Mouse (Mus musculus): ENCODE results near the gene Gm20503. TPM values are rescaled to one million over a fixed set of nuclear protein-coding genes. Genes with fewer than 3 reads are reported as not detected.

Gm20503 gene
- polyA plus RNA-seq (2015; fragmentation: Nextera tagmentation; extraction: Ambion mirVana): 7.2 and 8.4 TPM in 2 replicates

DNA sequence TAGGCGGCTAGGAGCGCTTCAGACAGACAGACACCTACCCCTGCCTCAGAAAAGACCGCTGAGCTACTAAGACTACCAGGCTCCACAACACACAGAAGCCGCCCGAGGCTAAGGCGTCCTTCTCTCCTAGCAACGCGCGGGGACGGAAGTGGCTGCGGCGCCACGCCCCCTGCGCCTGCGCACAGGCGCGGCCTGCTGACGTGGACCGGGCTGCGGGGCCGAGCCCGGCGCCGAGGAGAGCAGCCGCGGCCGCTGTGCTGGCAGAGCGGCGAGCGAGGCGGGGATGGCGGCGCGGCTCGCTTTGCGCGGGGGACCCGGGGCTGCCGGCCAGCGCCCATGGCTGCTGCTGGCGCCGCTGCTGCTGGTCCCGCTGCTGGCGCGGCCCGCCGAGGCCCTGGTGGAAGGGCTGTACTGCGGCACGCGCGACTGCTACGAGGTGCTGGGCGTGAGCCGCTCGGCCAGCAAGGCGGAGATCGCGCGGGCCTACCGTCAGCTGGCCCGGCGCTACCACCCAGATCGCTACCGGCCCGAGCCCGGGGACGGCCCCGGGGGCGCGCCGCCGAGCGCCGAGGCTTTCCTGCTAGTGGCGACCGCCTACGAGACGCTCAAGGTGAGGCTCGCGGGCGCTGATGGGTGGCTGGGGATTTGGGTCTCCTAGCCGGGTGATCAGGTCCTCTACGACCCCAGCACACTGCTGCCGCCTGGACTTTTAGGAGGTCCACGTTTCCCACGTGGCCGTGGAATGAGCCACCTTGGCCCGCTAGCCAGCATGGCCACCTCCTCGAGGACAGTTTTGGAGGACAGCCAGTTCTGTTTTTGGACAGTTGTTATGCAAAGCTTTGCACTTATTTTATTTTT is at the start of gene Gm20503:
Gene Gm20503, plus strand, starts transcription at position 263 of the 858 bp plus-strand sequence.
- under 1% methylated on average over 36 of the region's 89 CpGs for WGBS
- Histone ChIP-seq H3K4me3 (ENCODE audit: low read length) (peak within 1 kb of the TSS; percentile 95), H3K9ac (ENCODE audit: low read depth, low read length) (peak within 1 kb of the TSS; percentile 96), H3K27ac (ENCODE audit: low read depth, low read length) (peak within 1 kb of the TSS; percentile 93), H3K36me3 (ENCODE audit: control insufficient read depth, insufficient read depth, low read length) (no peaks in the 10 kb centered on the region), H3K27me3 (replicated peaks; ENCODE audit: control insufficient read depth, insufficient read depth, low read length) (no peaks in the 10 kb centered on the region), H3K4me1 (ENCODE audit: control insufficient read depth, insufficient read depth, low read depth, low read length) (peaks cover 16% of the 10 kb centered on the region), H3K9me3 (ENCODE audit: control insufficient read depth, low read length) (no peaks in the 10 kb centered on the region), H3K4me2 (ENCODE audit: low read length) (peak within 1 kb of the TSS; percentile 70)
- ATAC-seq: peak; percentile 99

DNA sequence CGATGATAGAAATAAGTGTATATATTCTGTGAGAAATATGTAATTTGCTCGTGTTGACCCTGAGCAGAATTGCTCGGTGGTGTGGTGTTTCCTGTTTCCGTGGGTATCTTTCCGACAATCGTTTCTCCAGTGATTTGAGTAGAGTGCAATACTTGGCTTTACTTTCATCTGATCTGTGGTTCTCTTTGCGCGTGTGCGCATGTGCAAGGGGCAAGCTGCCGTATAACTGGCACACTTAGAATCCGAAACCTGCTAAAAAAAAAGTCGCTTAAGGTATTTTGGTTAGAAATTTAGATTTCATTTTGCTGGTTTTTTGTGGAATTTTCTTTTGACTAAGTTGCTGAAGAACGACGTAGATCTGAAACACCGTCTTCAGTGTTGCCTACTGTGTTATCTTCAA is 41.3 kb upstream of the Gm20503 start:
- Histone ChIP-seq H3K4me2 (ENCODE audit: low read length) (no peak overlapping the region), H3K4me3 (ENCODE audit: low read length) (no peak overlapping the region), H3K9ac (ENCODE audit: low read depth, low read length) (no peak overlapping the region), H3K9me3 (ENCODE audit: control insufficient read depth, low read length) (no peaks in the 10 kb centered on the region), H3K4me1 (ENCODE audit: control insufficient read depth, insufficient read depth, low read depth, low read length) (no peaks in the 10 kb centered on the region), H3K36me3 (ENCODE audit: control insufficient read depth, insufficient read depth, low read length) (peaks cover 17% of the 10 kb centered on the region), H3K27ac (ENCODE audit: low read depth, low read length) (no peak overlapping the region), H3K27me3 (replicated peaks; ENCODE audit: control insufficient read depth, insufficient read depth, low read length) (no peaks in the 10 kb centered on the region)
- no peak for ATAC-seq
- 93% methylated on average over 15 of the region's 15 CpGs for WGBS

DNA sequence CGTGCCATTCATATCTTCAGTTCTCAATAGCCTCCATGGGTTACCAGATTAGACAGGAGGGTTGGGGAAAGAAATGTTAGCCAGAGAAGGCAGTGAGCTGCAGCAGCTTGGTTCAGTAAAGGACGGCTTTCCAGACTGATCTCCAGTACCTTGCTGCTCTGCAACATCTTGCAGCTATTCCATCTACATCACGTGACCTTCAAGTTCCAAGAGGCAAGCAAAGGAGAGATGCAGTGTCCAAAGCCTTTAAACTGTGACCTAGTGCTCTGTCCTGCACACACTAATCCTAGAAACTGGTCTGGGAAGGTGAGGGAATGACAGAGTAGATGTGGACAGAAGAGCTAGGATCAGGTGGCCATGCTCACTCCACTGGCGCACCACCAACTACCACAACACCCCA is 39.7 kb upstream of the Gm20503 start:
- no peaks in the 10 kb centered on the region for H3K4me1 ChIP-seq (ENCODE audit: control insufficient read depth, insufficient read depth, low read depth, low read length)
- WGBS: 96% methylated on average over 4 of the region's 4 CpGs
- no peak for ATAC-seq
- no peak overlapping the region for H3K27ac ChIP-seq (ENCODE audit: low read depth, low read length)
- H3K4me3 ChIP-seq (ENCODE audit: low read length): no peak overlapping the region
- H3K36me3 ChIP-seq (ENCODE audit: control insufficient read depth, insufficient read depth, low read length): peaks cover 3% of the 10 kb centered on the region; the same call in 1 of the 2 replicates
- no peak overlapping the region for H3K4me2 ChIP-seq (ENCODE audit: low read length)
- no peaks in the 10 kb centered on the region for H3K9me3 ChIP-seq (ENCODE audit: control insufficient read depth, low read length)
- H3K27me3 ChIP-seq (replicated peaks; ENCODE audit: control insufficient read depth, insufficient read depth, low read length): no peaks in the 10 kb centered on the region
- no peak overlapping the region for H3K9ac ChIP-seq (ENCODE audit: low read depth, low read length)

DNA sequence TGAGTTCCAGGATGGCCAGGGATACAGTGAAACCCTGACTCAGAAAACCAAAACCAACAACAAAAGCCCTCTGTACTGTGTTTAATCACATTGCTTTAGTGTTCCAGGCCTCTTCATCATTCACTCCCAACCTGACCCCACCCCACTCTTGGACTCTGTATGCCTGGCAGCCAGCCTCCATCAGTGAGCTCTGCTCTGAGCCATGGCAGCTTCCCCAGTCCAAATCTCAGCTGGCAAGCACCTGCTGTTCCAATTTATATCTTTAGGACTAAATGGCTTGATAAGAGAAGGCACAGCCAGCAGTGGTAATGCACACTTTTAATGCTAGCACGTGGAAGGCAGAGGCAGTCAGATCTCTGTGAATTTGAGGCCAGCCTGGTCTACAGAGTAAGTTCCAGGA is 37.9 kb upstream of the Gm20503 start:
- Histone ChIP-seq H3K4me3 (ENCODE audit: low read length) (no peak overlapping the region), H3K9me3 (ENCODE audit: control insufficient read depth, low read length) (no peaks in the 10 kb centered on the region), H3K9ac (ENCODE audit: low read depth, low read length) (no peak overlapping the region), H3K27me3 (replicated peaks; ENCODE audit: control insufficient read depth, insufficient read depth, low read length) (no peaks in the 10 kb centered on the region), H3K4me1 (ENCODE audit: control insufficient read depth, insufficient read depth, low read depth, low read length) (no peaks in the 10 kb centered on the region), H3K36me3 (ENCODE audit: control insufficient read depth, insufficient read depth, low read length) (peaks cover 3% of the 10 kb centered on the region; the same call in 1 of the 2 replicates), H3K4me2 (ENCODE audit: low read length) (no peak overlapping the region), H3K27ac (ENCODE audit: low read depth, low read length) (no peak overlapping the region)
- no peak for ATAC-seq
- WGBS: 79% methylated on average over 1 of the region's 1 CpGs

DNA sequence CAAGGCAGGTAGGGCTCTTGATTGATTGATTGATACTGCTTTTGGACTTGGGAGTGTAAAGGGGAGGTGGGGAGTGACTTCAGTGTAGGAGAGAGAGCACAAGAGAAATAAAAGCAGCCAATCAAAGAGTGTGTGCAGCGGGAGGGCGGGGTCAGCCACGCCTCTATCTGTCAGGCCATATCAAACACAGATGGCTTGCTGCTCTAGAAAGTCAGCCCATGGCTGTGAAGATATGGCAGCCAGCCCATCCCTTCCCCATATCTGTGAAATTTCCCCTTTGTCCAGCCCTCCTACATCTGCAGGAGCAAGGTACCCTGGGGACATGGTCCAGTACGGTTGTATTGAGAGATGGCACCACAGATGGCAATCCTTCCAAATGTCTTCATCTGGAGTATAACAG is 32.3 kb upstream of the Gm20503 start:
- Histone ChIP-seq H3K36me3 (ENCODE audit: control insufficient read depth, insufficient read depth, low read length) (no peaks in the 10 kb centered on the region), H3K27me3 (replicated peaks; ENCODE audit: control insufficient read depth, insufficient read depth, low read length) (no peaks in the 10 kb centered on the region), H3K9me3 (ENCODE audit: control insufficient read depth, low read length) (no peaks in the 10 kb centered on the region), H3K4me1 (ENCODE audit: control insufficient read depth, insufficient read depth, low read depth, low read length) (no peaks in the 10 kb centered on the region), H3K4me3 (ENCODE audit: low read length) (no peak overlapping the region), H3K27ac (ENCODE audit: low read depth, low read length) (no peak overlapping the region), H3K9ac (ENCODE audit: low read depth, low read length) (no peak overlapping the region), H3K4me2 (ENCODE audit: low read length) (no peak overlapping the region)
- ATAC-seq: no peak
- WGBS: 76% methylated on average over 4 of the region's 4 CpGs

DNA sequence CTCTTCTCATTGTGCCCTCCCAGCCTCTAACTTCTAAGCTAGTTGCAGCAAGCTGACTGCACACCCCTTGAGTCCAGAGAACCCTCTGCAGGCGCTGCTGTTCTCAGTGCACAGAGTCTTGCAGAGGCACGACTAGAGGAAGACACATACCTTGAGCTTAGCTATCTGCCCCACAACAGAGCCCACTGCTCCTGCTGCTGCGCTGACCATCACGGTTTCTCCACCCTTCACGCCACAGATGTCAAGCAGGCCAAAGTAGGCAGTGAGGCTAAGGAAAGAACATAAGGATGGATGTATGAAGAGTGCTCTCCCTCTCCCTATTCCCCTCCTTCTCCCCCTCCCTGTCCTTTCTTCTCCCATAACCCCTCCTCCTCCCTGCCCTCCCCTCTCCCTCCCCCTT is 27.3 kb upstream of the Gm20503 start:
- ATAC-seq: no peak
- H3K9me3 ChIP-seq (ENCODE audit: control insufficient read depth, low read length): no peaks in the 10 kb centered on the region
- WGBS: 82% methylated on average over 5 of the region's 5 CpGs
- no peak overlapping the region for H3K4me2 ChIP-seq (ENCODE audit: low read length)
- no peak overlapping the region for H3K9ac ChIP-seq (ENCODE audit: low read depth, low read length)
- no peak overlapping the region for H3K4me3 ChIP-seq (ENCODE audit: low read length)
- no peaks in the 10 kb centered on the region for H3K4me1 ChIP-seq (ENCODE audit: control insufficient read depth, insufficient read depth, low read depth, low read length)
- no peaks in the 10 kb centered on the region for H3K36me3 ChIP-seq (ENCODE audit: control insufficient read depth, insufficient read depth, low read length)
- H3K27ac ChIP-seq (ENCODE audit: low read depth, low read length): no peak overlapping the region
- no peaks in the 10 kb centered on the region for H3K27me3 ChIP-seq (replicated peaks; ENCODE audit: control insufficient read depth, insufficient read depth, low read length)

DNA sequence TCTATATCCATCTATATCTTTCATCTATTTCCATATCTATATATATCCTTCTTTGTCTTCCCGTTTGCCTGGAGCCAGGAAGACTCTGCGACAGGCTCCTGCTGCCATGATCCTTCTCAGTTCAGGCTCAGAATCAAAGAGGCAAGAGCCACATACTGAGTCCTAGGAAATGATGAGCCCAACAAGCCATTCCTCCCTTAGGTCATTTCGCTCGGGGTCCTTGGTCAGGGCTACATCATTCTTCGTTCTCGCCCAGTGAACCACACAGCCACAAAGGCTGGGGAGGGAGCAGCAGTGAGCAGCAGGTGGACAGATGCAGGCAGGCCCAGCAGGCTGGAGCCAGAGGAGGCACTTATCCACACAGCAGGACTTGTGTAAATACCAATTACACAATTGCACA is 21.6 kb upstream of the Gm20503 start:
- Histone ChIP-seq H3K4me1 (ENCODE audit: control insufficient read depth, insufficient read depth, low read depth, low read length) (no peaks in the 10 kb centered on the region), H3K4me3 (ENCODE audit: low read length) (no peak overlapping the region), H3K27ac (ENCODE audit: low read depth, low read length) (no peak overlapping the region), H3K9me3 (ENCODE audit: control insufficient read depth, low read length) (no peaks in the 10 kb centered on the region), H3K27me3 (replicated peaks; ENCODE audit: control insufficient read depth, insufficient read depth, low read length) (no peaks in the 10 kb centered on the region), H3K36me3 (ENCODE audit: control insufficient read depth, insufficient read depth, low read length) (no peaks in the 10 kb centered on the region), H3K4me2 (ENCODE audit: low read length) (no peak overlapping the region), H3K9ac (ENCODE audit: low read depth, low read length) (no peak overlapping the region)
- ATAC-seq: no peak
- 65% methylated on average over 6 of the region's 6 CpGs for WGBS

DNA sequence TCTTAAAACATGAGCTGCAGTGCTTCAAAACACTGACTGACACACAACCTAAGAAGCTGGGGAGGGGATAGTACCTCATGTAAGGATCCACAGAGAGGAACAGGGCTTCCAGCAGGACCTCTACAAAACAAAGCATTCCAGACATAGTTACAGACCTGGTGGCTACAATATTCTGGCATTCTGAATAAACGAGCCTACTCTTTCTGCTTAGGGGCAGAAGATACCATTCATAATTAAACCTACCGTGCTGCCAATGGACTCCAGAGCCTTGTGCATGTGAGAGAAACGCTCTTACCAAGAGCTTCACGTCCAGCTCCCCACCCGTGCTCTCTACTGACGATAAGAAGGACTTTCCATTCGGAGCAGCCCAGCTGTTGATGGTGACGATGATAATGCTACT is 20.2 kb upstream of the Gm20503 start:
- ATAC-seq: no peak
- H3K9ac ChIP-seq (ENCODE audit: low read depth, low read length): no peak overlapping the region
- WGBS: 90% methylated on average over 8 of the region's 8 CpGs
- peaks cover 4% of the 10 kb centered on the region for H3K4me1 ChIP-seq (ENCODE audit: control insufficient read depth, insufficient read depth, low read depth, low read length)
- no peaks in the 10 kb centered on the region for H3K27me3 ChIP-seq (replicated peaks; ENCODE audit: control insufficient read depth, insufficient read depth, low read length)
- H3K4me3 ChIP-seq (ENCODE audit: low read length): no peak overlapping the region
- H3K4me2 ChIP-seq (ENCODE audit: low read length): no peak overlapping the region
- H3K9me3 ChIP-seq (ENCODE audit: control insufficient read depth, low read length): no peaks in the 10 kb centered on the region
- no peak overlapping the region for H3K27ac ChIP-seq (ENCODE audit: low read depth, low read length)
- no peaks in the 10 kb centered on the region for H3K36me3 ChIP-seq (ENCODE audit: control insufficient read depth, insufficient read depth, low read length)

DNA sequence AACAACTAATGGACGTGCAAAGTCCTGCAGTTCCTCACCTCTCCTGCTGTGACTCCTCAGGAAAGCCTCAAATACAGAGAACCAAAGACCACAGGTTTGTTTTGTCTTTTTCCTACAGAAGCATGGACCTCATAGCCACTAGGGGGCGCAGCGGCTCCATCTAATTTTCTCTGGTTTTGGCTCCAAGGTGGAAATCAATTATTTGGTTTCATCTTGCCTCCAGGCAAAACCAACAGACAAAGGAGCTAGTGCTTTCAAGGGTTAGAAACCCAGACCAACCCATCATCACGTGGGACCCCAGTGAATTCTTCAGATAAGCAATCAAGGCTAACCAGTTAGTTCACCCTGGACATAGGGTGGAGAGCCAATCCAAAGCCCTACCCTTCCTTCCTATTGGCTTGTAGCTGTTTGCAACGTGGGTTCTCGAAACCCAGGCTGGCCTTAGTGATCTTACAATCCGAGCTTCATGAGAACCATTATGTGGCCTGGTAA is 17.8 kb upstream of the Gm20503 start:
- Histone ChIP-seq H3K4me1 (ENCODE audit: control insufficient read depth, insufficient read depth, low read depth, low read length) (peaks cover 4% of the 10 kb centered on the region), H3K36me3 (ENCODE audit: control insufficient read depth, insufficient read depth, low read length) (no peaks in the 10 kb centered on the region), H3K27me3 (replicated peaks; ENCODE audit: control insufficient read depth, insufficient read depth, low read length) (no peaks in the 10 kb centered on the region), H3K9me3 (ENCODE audit: control insufficient read depth, low read length) (no peaks in the 10 kb centered on the region), H3K9ac (ENCODE audit: low read depth, low read length) (no peak overlapping the region), H3K27ac (ENCODE audit: low read depth, low read length) (no peak overlapping the region), H3K4me3 (ENCODE audit: low read length) (no peak overlapping the region), H3K4me2 (ENCODE audit: low read length) (no peak overlapping the region)
- ATAC-seq: peak; percentile 19; the same call in 1 of the 2 replicates
- 23% methylated on average over 7 of the region's 7 CpGs for WGBS
